ENCODE assay signal across 8 mouse cellular contexts in the genomic region with DNA sequence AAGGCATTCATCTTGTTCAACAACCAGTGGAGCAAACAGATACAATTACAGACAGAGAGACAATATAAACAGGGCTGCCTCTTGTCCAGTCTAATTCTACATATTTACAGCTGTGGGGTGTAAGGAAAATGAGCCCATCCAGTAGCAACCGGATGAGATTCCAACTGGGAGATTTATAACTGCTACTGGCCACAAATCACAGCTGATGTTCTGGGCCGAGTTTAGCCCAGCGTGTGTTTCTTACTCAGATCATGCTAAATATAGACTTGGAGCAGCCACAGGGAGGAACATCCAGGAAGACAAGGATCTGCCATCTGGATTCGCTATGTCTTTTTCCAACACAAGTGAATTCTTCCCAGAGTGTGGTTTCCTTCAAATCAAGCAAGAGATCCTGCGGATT. TPM values are rescaled to one million over a fixed set of nuclear protein-coding genes. Genes with fewer than 3 reads are reported as not detected.
DNase-seq lines count a peak whose midpoint lies in the region; ATAC-seq lines count a peak whose summit lies in the region.

No protein-coding gene starts in this region.

- DNase-seq in embryo, embryonic 10.5 days (ENCODE audit: low spot score) = peak; percentile 45
- DNase-seq in embryo, embryonic 10 days (ENCODE audit: low spot score) = no peak
- DNase-seq in urinary bladder, postnatal 14 days (ENCODE audit: low spot score) = peak; percentile 22
- no peak for DNase-seq in urinary bladder, postnatal 10 days (ENCODE audit: low spot score)
- peak; percentile 54 to 78 for DNase-seq in left cerebral cortex, postnatal 14 days (ENCODE audit: low spot score in 2 of 2)
- DNase-seq in thymus, postnatal 0 days (ENCODE audit: low spot score) = no peak
- no peak for DNase-seq in hindbrain, embryonic 14.5 days (ENCODE audit: low spot score)
- DNase-seq in midbrain, embryonic 14.5 days = no peak

- intact Hi-C loops in left cerebral cortex, postnatal 14 days (cut with DNase I) = loop anchor here (10.0 kb wide), 1 partner anchor 417 kb away; no protein-coding TSS in a partner anchor

- H3K4me1 ChIP-seq in hindbrain, embryonic 14.5 days (replicated peaks; ENCODE audit: control insufficient read depth, insufficient read depth, low read length) = no peaks in the 10 kb centered on the region
- no peaks in the 10 kb centered on the region for H3K4me1 ChIP-seq in midbrain, embryonic 14.5 days (ENCODE audit: control insufficient read depth, insufficient read depth, low read length)

- H3K4me2 ChIP-seq in hindbrain, embryonic 14.5 days (replicated peaks) = no peak overlapping the region
- H3K4me2 ChIP-seq in midbrain, embryonic 14.5 days (ENCODE audit: low read length) = no peak overlapping the region

- 0 out of 2 replicates have a peak, but pooled peaks cover 5% of the 10 kb centered on the region for H3K9me3 ChIP-seq in hindbrain, embryonic 14.5 days (ENCODE audit: control insufficient read depth, low read length)
- no peaks in the 10 kb centered on the region for H3K9me3 ChIP-seq in midbrain, embryonic 14.5 days (ENCODE audit: control insufficient read depth, low read length)

- 72% methylated on average over 5 of the region's 5 CpGs for WGBS in hindbrain, embryonic 14.5 days
- 89% methylated on average over 5 of the region's 5 CpGs for WGBS in midbrain, embryonic 14.5 days

- no peaks in the 10 kb centered on the region for H3K27me3 ChIP-seq in hindbrain, embryonic 14.5 days (ENCODE audit: control insufficient read depth, insufficient read depth, low read length)
- H3K27me3 ChIP-seq in midbrain, embryonic 14.5 days (ENCODE audit: control insufficient read depth, insufficient read depth, low read length) = no peaks in the 10 kb centered on the region

- no peak overlapping the region for H3K27ac ChIP-seq in hindbrain, embryonic 14.5 days
- no peak overlapping the region for H3K27ac ChIP-seq in midbrain, embryonic 14.5 days (replicated peaks; ENCODE audit: low read depth, low read length)

- no peak overlapping the region for H3K9ac ChIP-seq in hindbrain, embryonic 14.5 days
- H3K9ac ChIP-seq in midbrain, embryonic 14.5 days (replicated peaks; ENCODE audit: low read length) = no peak overlapping the region

- H3K36me3 ChIP-seq in hindbrain, embryonic 14.5 days (replicated peaks; ENCODE audit: control insufficient read depth, insufficient read depth) = no peaks in the 10 kb centered on the region
- H3K36me3 ChIP-seq in midbrain, embryonic 14.5 days (ENCODE audit: control insufficient read depth, insufficient read depth, low read length) = no peaks in the 10 kb centered on the region

- ATAC-seq in hindbrain, embryonic 14.5 days (ENCODE audit: low FRiP score) = no peak
- ATAC-seq in midbrain, embryonic 14.5 days (ENCODE audit: low FRiP score, low TSS enrichment) = no peak

- H3K4me3 ChIP-seq in hindbrain, embryonic 14.5 days (replicated peaks; ENCODE audit: low read length) = no peak overlapping the region
- no peak overlapping the region for H3K4me3 ChIP-seq in midbrain, embryonic 14.5 days (replicated peaks; ENCODE audit: low read depth, low read length)

RNA-seq across cellular contexts. Expression of a gene that starts 27.4 kb away (rescaled TPM):
- total RNA-seq in left cerebral cortex, postnatal 14 days (2021) = under 1 TPM; 0.61 to 0.72 TPM
- polyA plus RNA-seq in thymus, postnatal 0 days (2015; fragmentation: Nextera tagmentation; extraction: Ambion mirVana) = 2.4 and 3.5 TPM in 2 replicates
- polyA plus RNA-seq in hindbrain, embryonic 14.5 days (2014; fragmentation: Nextera tagmentation; extraction: Ambion mirVana) = 3.0 and 3.3 TPM in 2 replicates
- polyA plus RNA-seq in midbrain, embryonic 14.5 days (2014; fragmentation: Nextera tagmentation; extraction: Ambion mirVana) = 1.3 TPM in 2 replicates

Comparison
In these comparisons a context has a peak if more than half of its experiments do, and no peak if none do; other contexts are left out.
1. DNase-seq: peak in embryo, embryonic 10.5 days (single experiment), urinary bladder, postnatal 14 days (single experiment) and left cerebral cortex, postnatal 14 days (2 of 2); none in embryo, embryonic 10 days (single experiment), urinary bladder, postnatal 10 days (single experiment), thymus, postnatal 0 days (single experiment), hindbrain, embryonic 14.5 days (single experiment) and midbrain, embryonic 14.5 days (single experiment).